Mouse (Mus musculus): ENCODE results near the gene Psmd7. TPM values are rescaled to one million over a fixed set of nuclear protein-coding genes. Genes with fewer than 3 reads are reported as not detected.

The Psmd7 gene
- total and polyA plus RNA-seq, 3 experiments, result 186 to 403 (median 205) TPM

- TF ChIP-seq ELF1 (IDR thresholded peaks at IDR 0.05; ENCODE audit: low read depth, low read length) (no peak), E2F4 (IDR thresholded peaks at IDR 0.05; ENCODE audit: borderline replicate concordance, low read depth, low read length) (no peak), SIN3A (IDR thresholded peaks at IDR 0.05; ENCODE audit: low read length) (no peak), TCF12 (IDR thresholded peaks at IDR 0.05; ENCODE audit: low read depth, low read length) (no peak), ETS1 (IDR thresholded peaks at IDR 0.05; ENCODE audit: low read depth, low read length) (no peak), EP300 (IDR thresholded peaks at IDR 0.05; ENCODE audit: low read depth in 1 of 2, low read length in 2 of 2) (no peak), MYB (IDR thresholded peaks at IDR 0.05; ENCODE audit: low read depth, low read length) (no peak), JUND (IDR thresholded peaks at IDR 0.05; ENCODE audit: low read depth, low read length) (no peak), CHD2 (IDR thresholded peaks at IDR 0.05; ENCODE audit: low read length) (no peak)
- Histone ChIP-seq H3K27ac (ENCODE audit: control insufficient read depth, low read depth, low read length) (no peak overlapping the region), H3K4me1 (ENCODE audit: control insufficient read depth in 1 of 2, insufficient read depth in 2 of 2, low read length in 2 of 2) (no peaks in the 10 kb centered on the region), H3K4me3 (ENCODE audit: control insufficient read depth in 1 of 2, insufficient read depth in 1 of 2, low read depth in 2 of 2, low read length in 2 of 2) (no peak overlapping the region), H3K9ac (ENCODE audit: control insufficient read depth, low read depth, low read length, poor library complexity, severe bottlenecking) (no peak overlapping the region), H3K79me2 (ENCODE audit: control insufficient read depth, insufficient read depth, low read length, poor library complexity) (no peaks in the 10 kb centered on the region), H3K27me3 (ENCODE audit: control insufficient read depth in 1 of 2, insufficient read depth in 2 of 2, low read length in 2 of 2) (no peaks in the 10 kb centered on the region; a peak in 1 of 4 replicates), H3K9me3 (replicated peaks; ENCODE audit: insufficient read depth, low read length) (no peaks in the 10 kb centered on the region), H3K36me3 (ENCODE audit: control insufficient read depth in 1 of 2, insufficient read depth in 2 of 2, low read length in 2 of 2) (no peaks in the 10 kb centered on the region)
- DNase-seq (ENCODE audit: low read depth, low spot score), result no peak
Observed at GRCm38 (mm10) chr8:107613411-107613810, 25.1 kb upstream of the Psmd7 start.

GRCm38 (mm10) chr8:107610845-107611244, 22.6 kb upstream of the Psmd7 start:
- no peak for DNase-seq (ENCODE audit: low read depth, low spot score)
- Histone ChIP-seq H3K9me3 (replicated peaks; ENCODE audit: insufficient read depth, low read length) (no peaks in the 10 kb centered on the region), H3K4me1 (ENCODE audit: control insufficient read depth in 1 of 2, insufficient read depth in 2 of 2, low read length in 2 of 2) (no peaks in the 10 kb centered on the region), H3K27ac (ENCODE audit: control insufficient read depth, low read depth, low read length) (no peak overlapping the region), H3K79me2 (ENCODE audit: control insufficient read depth, insufficient read depth, low read length, poor library complexity) (no peaks in the 10 kb centered on the region), H3K4me3 (ENCODE audit: control insufficient read depth in 1 of 2, insufficient read depth in 1 of 2, low read depth in 2 of 2, low read length in 2 of 2) (no peak overlapping the region), H3K27me3 (ENCODE audit: control insufficient read depth in 1 of 2, insufficient read depth in 2 of 2, low read length in 2 of 2) (no peaks in the 10 kb centered on the region; a peak in 1 of 4 replicates), H3K9ac (ENCODE audit: control insufficient read depth, low read depth, low read length, poor library complexity, severe bottlenecking) (no peak overlapping the region), H3K36me3 (ENCODE audit: control insufficient read depth in 1 of 2, insufficient read depth in 2 of 2, low read length in 2 of 2) (no peaks in the 10 kb centered on the region)
- TF ChIP-seq ZNF384 (IDR thresholded peaks at IDR 0.05; ENCODE audit: low read depth, low read length) (no peak), TCF12 (IDR thresholded peaks at IDR 0.05; ENCODE audit: low read depth, low read length) (no peak), USF1 (IDR thresholded peaks at IDR 0.05; ENCODE audit: low read depth, low read length) (no peak), POLR2AphosphoS5 (IDR thresholded peaks at IDR 0.05; ENCODE audit: borderline replicate concordance, low read depth, low read length) (no peak), CTCF (IDR thresholded peaks at IDR 0.05 in 2 of 3, conservative IDR thresholded peaks at IDR 0.05 in 1 of 3; ENCODE audit: control insufficient read depth in 1 of 3, insufficient read depth in 1 of 3, low read depth in 2 of 3, low read length in 3 of 3, poor library complexity in 1 of 3, severe bottlenecking in 1 of 3) (no peak), BHLHE40 (IDR thresholded peaks at IDR 0.05; ENCODE audit: borderline replicate concordance, low read depth, low read length) (no peak), MXI1 (IDR thresholded peaks at IDR 0.05; ENCODE audit: low read depth, low read length) (no peak), MAX (IDR thresholded peaks at IDR 0.05; ENCODE audit: low read length) (no peak), SMC3 (IDR thresholded peaks at IDR 0.05; ENCODE audit: low read depth, low read length) (no peak)
